Mouse (Mus musculus): ENCODE measurements at regions not wholly inside any gene's neighbourhood (a gene's known extent, or its start where the extent isn't known, plus 50 kb on each side); places are given as distances from the start of the nearest gene placed in this dataset.

DNA sequence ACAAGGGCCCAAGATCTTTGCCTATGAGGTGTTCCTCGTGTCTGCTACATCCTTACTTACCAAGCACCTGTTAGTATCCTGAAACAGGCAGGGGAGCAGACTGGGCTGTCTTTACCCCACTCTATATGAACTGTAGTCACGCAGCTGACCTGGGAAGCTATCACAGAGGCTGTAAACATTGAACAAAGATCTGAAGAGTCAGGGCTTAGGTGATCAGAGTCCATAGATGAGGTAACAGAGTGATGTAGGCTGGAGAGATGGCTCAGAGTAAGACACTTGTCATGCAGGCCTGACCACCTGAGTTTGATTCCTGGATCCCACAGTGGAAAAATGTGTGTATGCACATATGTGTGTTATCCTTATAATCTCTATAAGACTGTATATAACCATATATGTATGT is 172.3 kb upstream of the Map3k1 start:
- TF ChIP-seq CHD2 (IDR thresholded peaks at IDR 0.05; ENCODE audit: low read depth, low read length) (no peak), MAFK (IDR thresholded peaks at IDR 0.05; ENCODE audit: insufficient read depth, low read depth, low read length) (no peak)

Measured in ES-E14 (cell line).